Mouse (Mus musculus) heart, postnatal 4 days (tissue): ENCODE results near the gene Xpa. TPM values are rescaled to one million over a fixed set of nuclear protein-coding genes. Genes with fewer than 3 reads are reported as not detected.

Source experiments
- DNase-seq: peaks from one replicate; pipeline ENCODE4 v3.0.0; 2021
- total RNA-seq, 2 experiments: library from RNA; stranded (reverse); gene quantifications; 2 replicates each; pipeline ENCODE4 v1.2.3; 2021

Xpa gene
- total RNA-seq, 2 experiments from 2014 or later: 10.2 to 11.9 TPM

DNA sequence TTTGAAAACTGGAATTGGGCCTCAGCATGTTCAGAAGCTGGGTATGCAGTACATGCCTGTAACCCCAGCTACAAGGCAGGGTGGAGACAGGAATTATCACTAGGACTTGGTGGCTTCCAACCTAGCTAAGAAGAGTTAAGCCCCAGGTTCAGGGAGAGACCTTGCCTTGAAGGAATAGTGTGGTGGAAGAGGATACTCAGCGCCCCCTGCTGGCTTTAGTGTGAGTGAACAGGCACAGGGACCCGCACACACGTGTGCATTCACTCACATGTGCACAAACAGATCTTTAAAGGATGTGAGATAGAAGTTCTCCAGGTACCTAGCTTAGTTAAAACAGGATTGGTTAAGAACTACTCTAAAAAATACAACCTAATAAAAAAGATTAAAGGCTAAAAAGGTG lies 51.8 kb downstream of the Xpa start:
- no peak for DNase-seq

- peak; percentile 94 for DNase-seq
Observed at GRCm38 (mm10) chr4:46138287-46139222, 57.6 kb downstream of the Xpa start, which contains the start of the genes Ncbp1 and Tstd2. Gene Ncbp1, plus strand, starts transcription at chr4:46138613. Gene Tstd2, minus strand, starts transcription at chr4:46138694.

DNA sequence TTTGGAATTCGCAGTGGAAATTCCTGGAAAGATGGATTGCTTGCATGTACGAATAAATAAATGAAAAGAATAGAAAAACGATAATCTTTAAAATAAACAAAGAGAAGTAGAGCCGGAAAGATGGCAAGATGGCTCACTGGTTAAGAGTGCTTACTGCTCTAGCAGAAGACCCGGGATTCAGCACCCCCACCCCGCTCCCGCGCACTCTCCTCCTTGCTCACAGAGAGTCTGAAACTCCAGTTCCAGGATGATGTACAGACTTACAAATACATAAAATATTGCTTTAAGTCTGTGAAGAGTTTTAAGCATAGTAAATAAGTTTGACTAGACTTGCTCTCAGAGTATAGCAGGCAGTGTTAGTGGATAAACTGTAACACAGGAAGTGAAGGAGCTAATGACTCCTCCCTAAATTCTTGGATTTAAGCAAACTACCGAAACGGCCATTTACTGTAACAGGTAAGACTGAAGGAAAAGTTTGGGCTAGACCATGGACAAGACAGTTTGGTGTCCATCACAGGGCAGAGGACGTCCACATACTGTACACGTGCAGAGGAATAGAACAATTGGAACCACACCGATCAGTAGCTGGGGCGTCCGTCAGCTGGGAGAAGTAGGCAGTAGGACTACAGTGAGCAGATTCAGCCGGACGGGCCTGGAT lies 58.4 kb downstream of the Xpa start:
- peak; percentile 25 for DNase-seq

DNA sequence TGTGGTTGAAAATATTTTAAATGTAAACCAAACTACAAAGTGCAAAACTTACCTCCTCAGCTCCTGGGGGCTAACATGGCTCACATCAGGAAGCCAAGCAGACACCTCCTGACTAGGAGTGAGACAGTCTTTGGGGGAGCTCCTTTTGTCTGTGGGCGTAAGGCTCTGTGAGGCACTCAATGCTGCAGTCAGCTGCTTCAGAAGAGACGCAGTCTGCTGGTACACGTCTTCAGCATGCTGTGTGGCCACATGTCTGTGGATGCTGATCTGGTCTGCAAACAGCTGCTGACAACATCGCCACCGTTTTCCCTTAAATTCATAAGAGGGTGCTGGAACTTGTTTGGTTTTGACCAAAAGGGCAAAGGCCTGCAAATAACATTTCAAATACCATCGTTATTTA lies 64.3 kb downstream of the Xpa start:
- DNase-seq: no peak

DNA sequence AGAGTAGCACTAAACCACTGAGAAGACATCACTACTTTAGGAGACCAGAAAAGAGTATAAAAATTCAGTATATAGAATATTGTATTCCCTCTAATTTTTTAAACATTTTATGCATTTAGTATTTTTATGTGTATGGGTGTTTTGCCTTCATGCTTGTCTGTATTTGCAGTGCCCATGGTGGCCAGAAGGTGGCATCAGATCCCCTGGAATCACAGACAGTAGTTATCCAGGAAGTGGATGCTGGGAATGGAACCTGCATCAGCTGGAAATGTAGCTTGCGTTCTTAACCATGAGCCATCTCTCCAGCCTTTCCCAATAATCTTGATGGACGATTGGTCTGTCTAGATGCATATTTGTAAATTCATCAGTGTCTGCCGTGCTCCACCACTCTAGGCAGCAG lies 65.9 kb downstream of the Xpa start:
- DNase-seq: peak; percentile 59

GRCm38 (mm10) chr4:46129311-46130004 lies 66.7 kb downstream of the Xpa start:
- no peak for DNase-seq

- peak; percentile 84 for DNase-seq
Observed at GRCm38 (mm10) chr4:46126541-46126940, 69.6 kb downstream of the Xpa start.

DNA sequence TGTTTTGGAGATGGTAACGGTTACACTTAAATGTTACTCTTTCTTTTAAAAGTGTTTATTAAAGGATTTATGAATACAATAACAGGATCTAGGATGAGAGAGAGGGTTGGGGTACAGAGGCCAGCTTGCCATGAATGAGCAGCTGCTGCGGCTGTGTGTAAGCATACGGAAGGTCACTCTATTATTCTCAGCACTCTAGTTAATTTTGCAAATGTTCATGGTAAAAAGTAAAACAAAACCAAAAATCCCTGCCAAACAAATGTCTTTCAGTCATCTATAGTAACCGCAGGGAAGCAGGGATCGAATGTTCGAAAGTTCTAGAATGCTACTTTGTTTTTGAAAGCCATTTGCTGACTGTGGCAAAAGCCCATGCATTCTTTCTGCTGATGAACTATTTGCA lies 72.8 kb downstream of the Xpa start:
- DNase-seq: no peak

DNA sequence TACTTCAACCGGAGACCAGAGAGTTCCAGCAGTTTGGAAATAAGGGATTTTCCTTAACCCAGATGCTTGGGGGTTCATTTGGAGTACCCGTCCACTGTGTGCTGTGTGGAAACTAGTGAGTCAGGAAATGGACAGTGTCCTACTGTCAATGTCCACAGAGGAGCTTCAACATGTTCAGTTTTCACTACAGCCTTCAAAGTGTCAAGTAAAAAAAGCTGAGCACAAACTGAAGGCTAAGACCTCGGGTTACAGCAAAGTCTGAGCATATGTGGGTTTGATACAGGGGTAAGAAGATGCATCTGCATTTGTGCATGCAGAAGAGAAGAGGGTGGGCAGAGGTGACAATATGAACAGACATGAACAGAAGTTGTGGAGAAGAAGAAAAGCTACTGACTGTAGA lies 75.3 kb downstream of the Xpa start:
- DNase-seq: no peak

- no peak for DNase-seq
Observed at GRCm38 (mm10) chr4:46119514-46120094, 76.5 kb downstream of the Xpa start.

DNA sequence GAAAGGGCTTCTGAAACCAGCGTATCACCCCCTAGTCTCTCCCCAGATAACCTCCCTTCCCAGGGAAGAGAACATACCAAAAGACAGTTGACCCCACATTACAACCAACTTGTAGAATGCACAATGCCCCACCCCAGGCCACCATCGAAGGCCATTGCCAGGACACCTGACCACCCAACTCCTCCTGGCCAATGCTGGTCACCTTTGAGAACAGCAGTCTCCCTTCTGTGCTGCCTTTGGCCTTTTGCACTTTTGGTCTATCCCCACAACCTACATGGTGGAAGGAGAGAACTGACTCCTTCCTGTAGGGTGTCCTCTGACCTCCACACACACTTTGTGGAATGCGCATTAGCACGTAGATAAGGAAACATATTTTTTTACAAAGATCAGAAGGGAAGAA lies 78.6 kb downstream of the Xpa start:
- DNase-seq: no peak

DNA sequence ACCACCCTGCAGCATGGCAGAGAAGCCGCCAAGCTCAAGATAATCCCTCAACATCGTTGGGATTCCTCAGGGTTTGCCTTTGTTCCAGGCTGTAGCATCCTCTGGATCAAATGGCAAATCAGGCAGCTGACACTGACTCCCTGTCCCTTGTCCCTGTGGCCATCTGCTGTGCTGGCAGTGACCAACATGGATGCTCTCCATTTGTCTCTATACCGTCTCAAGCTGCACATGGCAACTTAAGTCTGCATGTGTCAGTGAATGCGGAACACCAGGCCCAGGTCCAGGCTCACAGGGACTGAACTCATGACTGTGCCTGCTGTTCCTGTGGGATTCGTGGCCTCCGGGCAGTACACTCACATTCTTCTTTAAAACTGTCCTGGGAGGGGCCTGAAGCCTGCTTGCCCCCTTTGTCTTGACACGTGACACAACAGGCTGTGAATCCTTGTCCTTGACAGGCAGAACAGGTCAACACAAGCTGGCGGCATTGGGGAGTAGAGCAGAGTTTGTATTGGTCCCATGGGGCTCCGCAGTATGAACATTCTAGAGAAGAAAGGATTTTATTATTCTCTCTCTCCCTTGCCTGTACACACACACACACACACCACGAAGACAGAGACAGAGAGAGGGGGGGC lies 79.5 kb downstream of the Xpa start:
- DNase-seq: no peak

DNA sequence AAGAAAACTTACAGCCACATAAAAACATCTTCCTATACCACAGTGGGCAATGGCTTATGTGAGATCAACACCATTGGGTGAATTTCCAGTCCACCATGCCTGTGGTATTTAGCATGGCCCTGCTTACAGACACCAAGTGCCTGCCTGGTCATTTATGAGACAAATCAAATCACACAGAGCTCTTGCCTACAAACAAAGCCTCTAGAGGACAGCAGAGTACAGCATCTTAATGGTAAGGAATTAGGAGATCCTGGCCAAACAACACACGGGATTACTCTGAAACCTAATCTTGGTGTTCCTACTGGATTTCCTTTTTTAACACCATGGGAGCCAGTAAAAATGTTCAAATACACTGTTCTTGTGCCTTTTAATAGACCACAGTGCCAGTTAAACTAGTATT lies 80.8 kb downstream of the Xpa start:
- no peak for DNase-seq

DNA sequence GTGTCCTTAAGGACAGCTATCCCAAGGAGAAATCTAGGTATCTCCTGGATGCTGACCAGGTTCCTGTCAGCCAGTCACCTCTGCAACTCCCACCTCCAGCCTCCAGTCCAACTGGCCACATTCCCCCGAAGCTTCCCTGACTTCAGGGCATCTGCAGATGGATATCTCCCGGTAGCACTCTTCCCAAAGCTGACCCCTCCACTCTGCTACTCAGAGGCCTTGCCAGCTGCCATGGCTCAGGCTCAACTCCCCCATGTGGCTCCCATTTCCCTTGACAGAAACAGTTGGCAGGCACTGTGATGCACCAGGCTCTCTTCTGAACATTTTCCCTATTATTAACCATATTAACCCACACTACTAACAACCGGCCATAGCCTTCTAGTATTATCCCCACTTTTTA lies 84.8 kb downstream of the Xpa start:
- DNase-seq: no peak

GRCm38 (mm10) chr4:46110084-46110483 lies 86.0 kb downstream of the Xpa start:
- DNase-seq: no peak

Other genes starting within 250 kb of the Xpa start
- gene Tdrd7, start 231.0 kb downstream of the Xpa start, total RNA-seq: 10 to 100 TPM; 16.9 to 19.4 TPM
- gene Tmod1, start 157.4 kb downstream of the Xpa start, total RNA-seq: 100 to 1,000 TPM; 278 to 282 TPM
- 10 to 100 TPM; 35.5 to 36.9 TPM for gene Ncbp1, start 57.7 kb downstream of the Xpa start, total RNA-seq
- gene Tstd2, start 57.6 kb downstream of the Xpa start, total RNA-seq: 10 to 100 TPM; 19.3 to 20.3 TPM
- gene Foxe1, start 147.3 kb upstream of the Xpa start, total RNA-seq: under 1 TPM in 1 of 2 experiments, not detected in 1; 0.14 TPM
- 1 to 10 TPM; 3.8 to 5.4 TPM for gene Trmo, start 193.1 kb upstream of the Xpa start, total RNA-seq
- gene Hemgn, start 217.2 kb upstream of the Xpa start, total RNA-seq: under 1 TPM in 1 of 2 experiments, not detected in 1; 0.36 TPM